Mouse (Mus musculus) frontal cortex, adult 2 months (tissue): ENCODE measurements around the gene Dusp10. TPM values are rescaled to one million over a fixed set of nuclear protein-coding genes. Genes with fewer than 3 reads are reported as not detected.

ENCODE experiments used
- DNase-seq, 2 experiments: peaks; one replicate each; pipeline ENCODE4 v3.0.0; 2022; ENCODE audit warnings: low spot score in 1 of 2; ENCODE audit errors: extremely low spot score in 1 of 2
- polyA plus RNA-seq: library from polyadenylated mRNA; depleted of rRNA; stranded (reverse); fragments of >200 nt; gene quantifications from 2 replicates; pipeline ENCODE4 v1.2.3, GENCODE M21; 2012; rRNA removed

Gene Dusp10
- 7.2 and 10.0 TPM in 2 replicates for polyA plus RNA-seq

GRCm38 (mm10) chr1:184013106-184013505 is at the start of gene Dusp10:
TSS of gene Dusp10 (plus strand) at chr1:184013302.
- no peak for DNase-seq

- no peak for DNase-seq
Observed at GRCm38 (mm10) chr1:183965341-183965740, 47.8 kb upstream of the Dusp10 start.

- DNase-seq = no peak
Observed at GRCm38 (mm10) chr1:183969265-183969664, 43.8 kb upstream of the Dusp10 start.

- DNase-seq = no peak
Observed at GRCm38 (mm10) chr1:183979814-183980243, 33.3 kb upstream of the Dusp10 start.

DNA sequence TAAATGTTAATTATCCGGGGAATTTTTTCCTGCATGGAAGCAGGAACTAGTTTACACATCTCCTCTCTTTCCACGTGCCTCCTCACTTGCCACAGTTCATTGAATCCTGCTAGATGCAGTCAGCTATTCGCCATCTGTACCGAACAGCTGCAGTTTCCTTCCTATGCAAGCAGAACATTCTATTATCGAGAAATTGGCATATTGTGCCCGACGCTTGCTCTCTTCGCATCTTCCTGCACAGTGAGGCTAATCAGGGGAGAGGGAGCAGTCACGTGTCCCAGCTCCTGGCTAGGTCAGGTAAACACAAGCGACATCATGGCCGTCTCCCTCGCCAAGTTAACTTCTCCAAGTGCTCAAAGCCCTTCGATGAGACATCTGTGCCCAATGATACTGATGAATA is 31.0 kb upstream of the Dusp10 start:
- DNase-seq = peak; percentile 13 to 34

DNA sequence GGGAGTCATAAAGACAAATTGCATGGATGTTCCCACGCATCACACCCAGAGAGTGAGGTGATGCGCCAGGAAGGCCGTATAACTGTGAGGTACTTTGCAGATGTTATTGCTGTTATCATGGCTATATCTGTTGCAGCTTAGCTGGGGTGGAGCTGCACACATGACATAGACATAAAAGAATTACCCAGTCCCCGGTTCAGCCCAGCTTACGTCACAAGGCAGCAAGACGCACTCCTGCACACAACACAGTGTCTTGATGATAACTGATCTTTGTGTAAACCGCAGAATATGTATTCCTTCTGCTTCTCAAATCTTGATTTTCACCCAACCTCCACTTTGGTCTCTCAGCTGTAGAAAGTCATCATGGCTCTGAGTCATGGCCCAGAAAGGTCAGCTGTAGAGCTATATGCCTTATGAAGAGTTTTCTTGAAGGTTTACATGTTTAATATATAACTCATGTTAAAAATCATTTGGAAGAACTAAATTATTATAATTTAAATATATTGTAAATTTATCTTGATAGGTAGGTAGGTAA is 25.3 kb upstream of the Dusp10 start:
- DNase-seq = no peak

DNA sequence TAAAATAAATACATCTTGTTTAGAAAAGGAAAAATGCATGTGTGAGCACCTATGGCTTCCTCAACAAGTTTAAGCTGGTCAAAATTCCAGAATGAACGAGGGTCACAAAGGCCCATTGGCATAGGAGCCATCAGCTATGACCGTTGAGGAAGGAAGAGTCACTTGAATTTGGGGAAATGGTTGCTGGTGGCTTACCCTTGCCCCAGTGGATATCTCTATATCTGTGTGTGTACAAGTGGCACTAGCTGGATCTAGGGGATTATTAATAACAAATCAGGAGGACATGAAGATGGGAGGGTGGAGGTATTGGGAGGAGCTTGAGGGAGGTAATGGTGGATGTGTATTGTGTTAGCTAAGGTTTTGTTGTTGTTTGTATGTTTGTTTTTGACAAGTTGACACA is 21.2 kb upstream of the Dusp10 start:
- no peak for DNase-seq

DNA sequence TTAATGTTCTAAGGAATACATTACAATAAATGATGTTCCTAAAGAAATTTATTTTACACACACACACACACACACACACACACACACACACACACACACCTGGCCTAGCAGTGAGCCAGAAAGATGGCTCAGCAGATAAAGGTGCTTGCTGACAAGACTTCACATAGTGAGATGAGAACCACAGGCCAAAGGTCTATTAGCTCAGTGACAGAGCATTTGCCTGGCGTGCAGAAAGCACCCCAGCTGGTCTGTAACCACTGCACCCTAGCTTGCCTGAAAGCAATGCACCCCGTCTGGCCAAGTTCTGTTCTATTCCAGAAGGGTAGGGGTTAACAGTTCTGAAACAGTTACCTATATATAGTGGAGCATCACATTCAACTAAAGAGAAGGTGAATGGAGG is 15.9 kb upstream of the Dusp10 start:
- no peak for DNase-seq

DNA sequence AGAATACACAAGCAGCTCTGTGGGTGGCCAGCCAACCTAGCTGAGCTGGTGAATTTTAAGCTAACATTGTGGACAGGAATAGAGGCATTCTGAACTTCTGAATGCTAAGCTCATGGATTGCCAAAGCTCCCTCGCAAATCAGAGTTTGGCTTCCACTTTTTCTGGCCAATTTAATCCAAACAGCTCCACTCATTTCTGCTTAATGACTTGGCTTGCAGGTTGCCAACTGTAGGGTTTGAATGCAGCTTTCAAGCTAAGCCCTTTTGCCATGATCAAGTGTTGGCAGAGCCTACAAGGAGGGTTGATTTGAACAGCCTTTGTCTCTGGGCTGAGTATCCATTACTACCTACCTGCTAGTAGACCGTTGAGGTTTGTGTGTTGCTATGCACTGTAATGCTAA is 10.6 kb upstream of the Dusp10 start:
- DNase-seq = peak; percentile 2 to 25

DNA sequence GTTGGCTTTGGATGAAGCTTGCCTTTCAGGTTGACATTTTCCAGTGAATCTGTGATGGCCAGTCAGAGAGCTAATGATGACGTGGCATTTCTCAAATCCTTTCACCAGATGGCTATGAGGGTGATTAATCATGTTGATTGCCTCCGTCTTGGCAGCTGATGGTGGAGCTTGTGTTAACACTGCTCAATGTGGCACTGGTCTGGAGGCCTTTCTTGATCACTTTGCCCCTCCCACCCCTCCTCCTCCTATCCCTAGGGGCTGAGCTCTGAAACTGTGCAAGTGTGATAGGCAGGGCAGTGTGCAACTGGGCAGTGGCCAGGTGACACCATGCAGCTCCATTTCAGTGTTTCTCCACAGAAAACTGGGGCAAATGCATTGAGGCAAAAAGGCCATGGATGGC is 8.8 kb upstream of the Dusp10 start:
- DNase-seq = no peak

GRCm38 (mm10) chr1:184005315-184006058 is 7.6 kb upstream of the Dusp10 start:
- no peak for DNase-seq

DNA sequence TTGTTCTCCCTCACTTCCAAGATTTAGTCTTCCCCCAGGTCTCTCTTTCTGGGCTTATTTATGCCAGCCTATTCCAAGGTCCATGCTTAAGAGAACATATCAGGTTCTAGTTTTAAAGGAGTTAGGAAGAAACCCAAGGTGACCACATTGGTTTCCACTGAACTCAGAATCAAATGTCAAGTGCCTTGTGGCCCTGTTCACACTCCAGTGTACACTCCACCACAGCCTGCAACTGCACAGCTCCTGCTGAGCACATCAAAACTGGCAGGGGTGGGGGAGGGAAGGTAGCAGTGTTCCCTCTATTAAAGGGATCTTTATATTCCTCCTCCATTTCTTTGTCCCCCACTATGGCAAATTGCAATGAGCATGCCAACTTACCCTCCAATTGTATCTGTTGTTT is 7.0 kb upstream of the Dusp10 start:
- DNase-seq = no peak

- DNase-seq = no peak
Observed at GRCm38 (mm10) chr1:184011311-184011710, 1.8 kb upstream of the Dusp10 start.

DNA sequence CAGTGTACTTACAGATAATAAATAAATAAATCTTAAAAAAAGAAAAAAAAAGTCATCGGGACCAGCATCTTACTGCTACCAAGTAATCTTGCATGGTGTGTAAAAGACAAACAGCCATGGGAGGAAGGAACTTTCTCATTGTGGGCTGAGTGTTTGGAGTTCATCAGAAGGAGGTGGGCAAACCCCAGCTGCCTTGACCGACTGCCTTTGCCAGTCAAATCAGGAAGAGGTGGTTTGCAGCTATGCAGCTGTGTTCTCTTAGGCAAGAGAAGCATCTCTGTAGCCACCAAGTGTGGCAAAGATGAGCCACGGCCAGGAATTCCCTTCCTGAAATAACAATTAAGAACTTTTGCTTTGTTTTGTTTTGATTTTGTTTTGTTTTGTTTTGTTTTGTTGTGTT is 989 bp downstream of the Dusp10 start:
- DNase-seq = no peak

DNA sequence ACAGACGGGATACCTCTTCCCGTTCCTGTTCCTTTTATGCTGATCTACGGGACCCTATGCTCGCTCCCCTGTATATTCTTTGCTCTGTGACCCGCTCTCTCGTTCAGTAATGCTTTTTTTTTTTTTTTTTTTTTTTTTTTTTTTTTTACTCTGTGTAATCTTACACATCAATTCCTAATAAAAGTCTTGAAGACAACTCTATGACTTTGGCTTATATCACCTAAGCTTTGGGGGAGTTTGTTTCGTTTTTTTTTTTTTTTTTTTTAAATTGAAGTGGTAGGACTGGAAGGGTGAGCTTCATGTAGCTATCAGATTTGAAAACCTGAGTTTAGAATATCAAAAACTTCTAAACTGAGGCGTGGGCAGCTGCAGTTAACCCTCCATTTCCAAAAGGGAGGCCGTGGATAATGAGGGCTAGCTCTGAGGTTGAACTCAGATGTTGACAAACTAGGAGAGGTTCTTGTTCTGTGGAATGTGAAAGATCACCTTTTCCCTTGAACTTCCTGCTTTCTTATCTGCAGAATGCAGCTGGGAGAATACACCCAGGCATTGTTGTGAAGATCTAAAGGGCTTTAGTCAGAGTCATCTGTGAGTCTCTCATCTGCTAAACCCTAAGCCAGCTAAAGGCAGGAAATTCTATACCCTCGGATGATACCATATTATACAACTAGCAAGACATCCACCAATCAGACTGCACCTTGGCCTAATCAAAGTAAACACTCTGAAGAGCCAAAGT is 3.1 kb downstream of the Dusp10 start:
- no peak for DNase-seq

GRCm38 (mm10) chr1:184017606-184018005 is 4.5 kb downstream of the Dusp10 start:
- no peak for DNase-seq

DNA sequence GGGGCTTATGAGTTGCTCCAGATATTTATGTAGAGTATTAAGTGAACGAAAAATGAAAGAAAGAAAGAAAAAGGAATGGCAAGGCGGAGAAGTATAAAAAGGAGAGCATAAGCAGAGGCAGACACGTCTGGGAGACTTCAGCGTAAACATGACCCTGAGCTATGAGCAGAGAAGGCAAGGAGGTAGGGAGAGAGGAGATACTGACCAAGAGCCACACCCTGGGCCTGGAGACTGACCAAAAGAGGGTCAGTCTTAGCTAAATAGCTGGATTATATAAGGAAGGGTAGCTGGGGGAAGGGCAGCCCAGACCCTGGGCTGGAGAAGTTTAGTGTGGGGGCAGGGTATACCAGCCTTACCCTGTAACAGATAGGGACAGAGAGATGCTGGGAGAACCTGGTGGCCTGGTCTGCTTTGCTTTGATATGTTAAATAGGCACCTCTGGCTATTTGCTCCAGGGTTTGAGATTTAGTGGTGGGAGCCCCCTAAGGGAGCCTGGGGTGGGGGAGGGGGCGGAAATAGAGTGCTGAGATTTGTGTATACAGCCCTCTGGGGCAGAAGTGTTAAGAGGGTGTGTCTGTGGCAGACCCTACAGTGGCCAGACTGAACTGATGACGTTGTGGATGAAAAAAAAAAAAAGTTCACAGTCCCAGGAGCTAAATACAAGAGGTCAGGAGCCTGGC is 6.1 kb downstream of the Dusp10 start:
- DNase-seq = no peak

GRCm38 (mm10) chr1:184019722-184020107 is 6.6 kb downstream of the Dusp10 start:
- DNase-seq = no peak

GRCm38 (mm10) chr1:184023971-184024370 is 10.9 kb downstream of the Dusp10 start:
- no peak for DNase-seq

DNA sequence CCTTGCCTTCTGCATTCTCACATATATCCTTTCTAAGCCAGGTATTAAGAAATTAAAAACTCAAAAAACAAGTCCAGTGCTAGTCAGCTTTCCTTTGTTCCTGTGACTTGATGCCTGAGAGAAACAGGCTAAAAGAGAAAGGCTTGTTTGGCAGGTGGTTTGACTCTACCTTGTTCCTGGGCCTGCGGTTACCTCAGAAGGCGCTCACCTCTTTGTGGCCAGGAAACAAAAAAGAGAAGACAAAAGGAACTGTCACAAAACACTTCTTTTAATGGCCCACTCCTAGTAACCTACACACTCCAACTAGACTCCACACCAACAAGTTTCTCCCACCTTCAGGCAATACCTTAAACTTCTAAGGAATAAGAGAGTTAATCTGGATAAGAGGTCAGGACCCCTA is 11.5 kb downstream of the Dusp10 start:
- no peak for DNase-seq

DNA sequence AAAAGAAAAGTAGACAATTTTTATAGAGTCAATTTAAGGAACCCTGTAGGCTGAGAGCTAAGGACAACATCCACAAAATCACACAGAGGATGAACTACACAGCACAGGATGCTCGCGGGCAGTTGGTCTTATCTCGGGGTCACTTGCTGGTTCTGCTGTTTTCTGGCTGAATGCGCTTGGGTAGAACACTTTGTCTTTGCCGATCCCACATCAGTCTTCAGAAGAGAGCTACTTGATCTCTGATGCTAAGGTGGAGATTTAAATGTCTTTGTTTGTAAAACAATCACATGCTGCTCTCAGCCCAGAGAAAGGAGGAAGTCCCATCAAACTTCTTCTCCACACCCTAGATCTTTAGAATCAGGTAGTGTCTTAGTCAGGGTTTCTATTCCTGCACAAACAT is 12.0 kb downstream of the Dusp10 start:
- DNase-seq = no peak
